Mouse (Mus musculus): ENCODE measurements around the gene Snrnp70.
"Not testable (repeated sequence)": the region's sequence is repeated elsewhere in the genome, so short reads cannot be mapped to it uniquely, and the experiment has no call there.

The Snrnp70 gene

DNA sequence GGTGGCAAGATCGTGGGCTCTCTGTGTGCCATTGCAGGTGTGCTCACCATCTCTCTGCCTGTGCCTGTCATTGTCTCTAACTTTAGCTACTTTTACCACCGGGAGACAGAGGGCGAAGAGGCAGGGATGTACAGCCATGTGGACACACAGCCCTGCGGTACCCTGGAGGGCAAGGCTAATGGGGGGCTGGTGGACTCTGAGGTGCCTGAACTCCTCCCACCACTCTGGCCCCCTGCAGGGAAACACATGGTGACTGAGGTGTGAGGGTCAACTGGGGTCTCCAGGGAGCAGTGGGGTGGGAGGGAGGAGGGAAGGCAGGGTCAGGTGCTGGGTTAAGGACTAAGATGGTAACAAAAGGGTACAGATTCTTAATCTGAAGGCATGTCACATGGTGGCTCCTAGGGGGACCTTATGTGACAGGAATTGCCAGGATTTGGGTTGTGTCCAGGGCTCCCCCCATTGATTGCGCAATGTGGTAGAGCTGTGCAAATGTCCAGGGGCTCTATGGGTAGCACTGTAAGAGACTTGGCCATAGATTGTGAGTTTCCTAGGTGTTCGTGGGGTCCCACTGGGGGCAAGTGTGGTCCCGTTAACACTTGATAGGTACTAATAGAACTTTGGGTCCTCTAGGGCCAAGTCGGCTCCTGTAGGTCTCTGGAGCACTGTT is 14.1 kb upstream of the Snrnp70 start:
- DNase-seq: no peak

DNA sequence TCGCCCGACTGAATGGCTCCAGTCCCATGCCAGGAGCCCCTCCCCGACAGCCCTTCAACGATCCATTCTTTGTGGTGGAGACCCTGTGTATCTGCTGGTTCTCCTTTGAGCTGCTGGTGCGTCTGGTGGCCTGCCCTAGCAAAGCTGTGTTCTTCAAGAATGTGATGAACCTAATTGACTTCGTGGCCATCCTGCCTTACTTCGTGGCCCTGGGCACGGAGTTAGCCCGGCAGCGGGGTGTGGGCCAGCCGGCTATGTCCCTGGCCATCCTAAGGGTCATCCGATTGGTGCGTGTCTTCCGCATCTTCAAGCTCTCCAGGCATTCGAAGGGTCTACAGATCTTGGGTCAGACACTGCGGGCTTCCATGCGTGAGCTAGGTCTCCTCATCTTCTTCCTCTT is 13.4 kb upstream of the Snrnp70 start:
- no peak for DNase-seq

DNA sequence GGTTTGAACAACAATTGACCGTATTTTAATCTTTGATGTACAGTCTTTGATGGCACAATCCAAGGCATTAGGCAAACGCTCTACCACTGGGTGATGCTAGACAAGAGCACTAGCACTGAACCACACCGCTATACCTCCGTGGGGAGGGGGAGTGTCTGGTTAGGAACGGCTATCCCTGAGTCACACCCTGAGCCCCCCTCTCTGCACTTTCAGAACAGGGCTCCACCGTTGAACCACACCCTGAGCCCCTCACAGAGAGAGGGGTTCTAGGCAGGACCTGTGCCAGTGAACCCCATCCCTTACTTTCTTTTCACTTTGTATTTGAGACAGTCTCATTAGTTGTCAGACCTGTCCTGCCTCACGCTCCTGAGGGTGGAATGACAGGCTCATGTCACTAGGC is 12.8 kb upstream of the Snrnp70 start:
- DNase-seq: no peak

DNA sequence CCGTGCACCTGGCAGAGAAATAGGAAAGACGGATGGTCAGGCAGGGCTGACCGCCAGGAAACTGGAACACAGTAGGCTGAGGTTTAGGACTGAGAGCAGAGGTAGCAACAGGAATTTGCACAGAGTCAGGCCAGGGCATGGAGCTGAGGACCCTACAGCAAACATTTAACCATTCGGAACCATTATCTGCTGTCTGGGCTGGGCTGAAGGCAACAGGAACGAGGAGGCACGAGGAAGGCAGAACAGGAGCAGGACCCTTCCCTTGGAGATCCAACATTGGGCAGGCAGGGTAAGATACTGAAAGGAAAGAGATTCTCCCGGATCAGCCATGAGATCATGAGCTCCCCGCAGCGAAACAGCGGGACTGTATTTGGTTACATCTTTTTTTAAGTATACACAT is 12.3 kb upstream of the Snrnp70 start:
- no peak for DNase-seq

DNA sequence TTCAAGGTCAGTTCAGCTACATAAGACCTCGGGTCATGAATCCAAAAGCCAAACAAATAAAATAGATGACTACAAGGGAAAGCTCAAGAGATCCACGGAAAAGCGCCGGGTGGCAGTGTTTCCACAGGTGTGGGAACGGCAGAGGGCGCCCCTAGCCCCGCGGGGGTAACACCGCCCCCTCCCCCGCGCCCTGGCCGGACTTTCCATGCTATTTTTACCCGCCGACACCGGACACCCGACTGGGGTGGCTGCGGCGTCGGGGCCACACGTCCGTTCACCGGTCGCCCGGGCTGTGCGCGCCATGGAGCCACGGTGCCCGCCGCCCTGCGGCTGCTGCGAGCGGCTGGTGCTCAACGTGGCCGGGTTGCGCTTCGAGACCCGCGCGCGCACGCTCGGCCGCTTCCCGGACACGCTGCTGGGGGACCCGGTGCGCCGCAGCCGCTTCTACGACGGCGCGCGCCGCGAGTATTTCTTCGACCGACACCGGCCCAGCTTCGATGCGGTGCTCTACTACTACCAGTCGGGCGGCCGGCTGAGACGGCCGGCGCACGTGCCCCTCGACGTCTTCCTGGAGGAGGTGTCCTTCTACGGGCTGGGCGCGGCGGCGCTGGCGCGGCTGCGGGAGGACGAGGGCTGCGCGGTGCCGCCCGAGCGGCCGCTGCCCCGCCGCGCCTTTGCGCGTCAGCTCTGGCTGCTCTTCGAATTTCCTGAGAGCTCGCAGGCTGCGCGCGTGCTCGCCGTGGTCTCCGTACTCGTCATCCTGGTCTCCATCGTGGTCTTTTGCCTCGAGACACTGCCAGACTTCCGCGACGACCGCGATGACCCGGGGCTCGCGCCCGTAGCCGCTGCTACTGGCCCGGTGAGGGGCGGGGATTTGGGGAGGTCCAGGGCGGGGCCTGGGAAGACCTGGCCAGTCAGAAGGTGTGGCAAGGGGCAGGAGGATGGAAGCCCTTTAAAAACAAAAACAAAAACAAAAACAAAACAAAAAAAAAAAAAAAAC is 10.9 kb upstream of the Snrnp70 start:
- no peak for DNase-seq

DNA sequence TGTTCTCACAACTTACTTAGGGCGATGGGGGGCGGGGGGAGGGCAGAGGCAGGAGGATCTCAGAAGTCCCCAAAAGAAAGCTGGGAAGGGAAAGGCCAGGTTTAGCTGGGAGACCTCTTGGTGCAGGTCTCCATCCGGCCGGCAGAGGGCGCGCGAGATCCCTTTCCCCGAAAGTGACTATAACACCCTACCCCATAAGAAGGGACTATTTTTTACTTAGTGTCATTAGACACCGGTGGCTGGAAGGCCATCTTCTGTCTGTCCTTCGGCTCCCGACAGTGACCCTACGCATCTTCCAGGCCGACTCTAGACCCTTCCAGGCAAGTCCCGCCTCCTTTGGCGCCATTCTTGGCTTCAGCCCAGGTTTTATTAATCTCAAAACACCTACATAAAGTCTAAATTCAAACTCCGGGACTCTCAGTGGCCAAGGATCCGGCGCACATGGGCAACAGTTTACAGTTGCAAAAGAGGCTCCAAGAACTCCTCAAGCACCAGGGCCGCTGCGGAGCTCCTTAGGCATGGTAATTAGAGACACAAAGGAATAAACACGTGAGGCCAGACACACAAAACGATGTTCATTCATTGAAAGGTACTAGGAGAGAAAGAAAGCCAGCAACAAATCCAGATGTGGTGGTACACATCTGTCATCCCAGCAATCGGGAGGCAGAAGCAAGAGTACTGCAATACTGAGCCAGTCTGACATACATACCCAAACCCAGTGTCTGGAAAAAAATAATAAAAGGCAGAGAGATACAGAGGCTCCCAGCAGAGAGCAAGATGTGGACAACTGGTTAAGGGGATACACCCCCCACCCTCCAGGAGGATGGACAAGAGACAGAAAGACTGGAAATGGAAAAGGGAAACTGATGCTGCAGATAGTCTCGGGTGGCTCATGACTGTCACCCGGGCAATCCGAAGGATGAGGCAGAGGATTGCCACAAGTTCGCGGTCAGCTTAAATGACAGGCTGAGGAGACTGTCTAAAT is 9.8 kb upstream of the Snrnp70 start, which contains the start of gene Kcna7:
Kcna7 (plus strand) TSS at position 563 of the 985 bp plus-strand sequence.
- DNase-seq: peak in 1 of 2 experiments; percentile 56

DNA sequence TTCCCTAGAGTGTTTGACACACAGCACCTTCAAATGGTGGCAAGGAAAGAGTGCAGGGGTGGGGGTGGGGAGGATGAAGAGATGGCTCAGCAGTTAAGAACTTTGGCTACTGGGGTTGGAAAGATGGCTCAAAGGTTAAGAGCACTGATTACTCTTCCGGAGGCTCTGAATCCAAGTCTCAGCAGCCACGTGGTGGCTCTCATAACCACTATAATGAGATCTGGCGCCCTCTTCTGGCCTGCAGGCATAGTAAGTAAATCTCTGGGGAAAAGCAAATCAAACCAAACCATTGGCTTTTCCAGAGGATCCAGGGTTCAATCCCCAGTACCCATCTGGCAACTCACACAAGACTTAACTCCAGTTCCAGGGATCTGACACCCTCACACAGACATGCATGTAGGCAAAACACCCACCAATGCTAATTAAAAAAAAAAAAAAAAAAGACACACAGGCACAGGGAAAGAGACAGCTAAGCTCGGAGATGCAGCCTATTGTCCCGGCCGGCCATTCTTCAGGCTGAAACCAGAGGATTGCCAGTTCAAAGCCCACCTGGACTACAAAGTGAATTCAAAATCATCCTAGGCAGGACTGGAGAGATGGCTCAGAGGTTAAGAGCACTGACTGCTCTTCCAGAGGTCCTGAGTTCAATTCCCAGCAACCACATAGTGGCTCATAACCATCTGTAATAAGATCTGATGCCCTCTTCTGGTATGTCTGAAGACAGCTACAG is 8.2 kb upstream of the Snrnp70 start:
- no peak for DNase-seq

DNA sequence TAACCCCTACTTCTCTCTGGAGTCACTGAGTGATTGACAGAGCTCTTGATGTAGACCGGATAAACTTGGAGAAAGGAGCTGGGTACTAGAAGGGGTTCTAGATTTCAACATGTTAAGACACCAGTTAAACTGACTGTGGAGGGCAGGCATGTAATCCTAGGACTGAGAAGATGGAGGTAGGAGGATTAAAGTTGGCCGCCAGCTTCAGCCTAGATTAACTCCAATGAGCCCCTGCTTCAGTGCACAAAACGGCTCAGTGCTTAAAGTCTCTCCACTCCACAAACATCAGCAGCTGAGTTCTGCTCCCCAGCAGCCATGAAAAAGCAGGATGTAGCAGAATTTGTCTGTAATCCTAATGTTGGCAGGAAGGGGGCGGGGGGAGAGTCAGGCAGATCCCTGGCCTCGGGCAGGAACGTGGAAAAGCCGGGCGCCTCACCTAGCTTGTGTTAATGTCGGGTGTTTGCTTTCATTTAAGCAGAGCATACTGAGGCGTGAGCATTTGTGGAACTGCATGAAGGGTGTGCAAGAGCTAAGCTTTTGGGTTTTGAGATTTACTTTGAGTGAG is 6.1 kb upstream of the Snrnp70 start:
- DNase-seq: no peak

DNA sequence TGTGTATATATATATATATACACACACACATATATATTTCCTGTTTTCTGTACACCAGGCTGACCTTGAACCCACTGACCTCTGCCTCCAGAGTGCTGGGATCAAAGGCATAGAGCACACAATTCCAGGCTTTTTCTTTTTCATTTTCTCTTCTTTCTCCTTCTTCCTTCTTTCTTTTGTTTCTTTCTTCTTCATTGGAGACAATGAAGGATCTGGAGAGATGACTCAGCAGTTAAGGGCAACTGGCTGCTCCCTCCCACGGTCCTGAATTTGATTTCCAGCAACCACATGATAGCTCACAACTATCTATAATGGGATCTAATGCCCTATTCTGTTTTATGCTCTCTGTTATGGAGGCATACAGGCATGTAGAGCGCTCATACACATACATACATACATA is 1.2 kb upstream of the Snrnp70 start:
- no peak for DNase-seq

DNA sequence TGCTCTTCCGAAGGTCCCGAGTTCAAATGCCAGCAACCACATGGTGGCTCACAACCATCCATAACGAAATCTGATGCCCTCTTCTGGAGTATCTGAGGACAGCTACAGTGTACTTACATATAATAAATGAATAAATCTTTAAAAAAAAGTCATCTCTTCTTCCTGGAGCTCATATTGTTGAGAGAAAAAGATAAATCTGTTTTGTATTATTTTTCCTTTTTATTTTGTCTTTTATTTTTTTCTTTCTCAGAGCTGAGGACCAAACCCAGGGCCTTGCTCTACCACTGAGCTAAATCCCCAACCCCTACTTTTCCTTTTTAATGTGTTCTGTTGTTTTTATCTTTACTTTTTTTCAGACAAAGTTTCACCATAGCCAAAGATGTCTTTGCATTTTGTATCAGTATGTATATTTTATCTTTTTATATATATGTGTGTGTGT is 814 bp upstream of the Snrnp70 start:
- DNase-seq: not testable (repeated sequence)

DNA sequence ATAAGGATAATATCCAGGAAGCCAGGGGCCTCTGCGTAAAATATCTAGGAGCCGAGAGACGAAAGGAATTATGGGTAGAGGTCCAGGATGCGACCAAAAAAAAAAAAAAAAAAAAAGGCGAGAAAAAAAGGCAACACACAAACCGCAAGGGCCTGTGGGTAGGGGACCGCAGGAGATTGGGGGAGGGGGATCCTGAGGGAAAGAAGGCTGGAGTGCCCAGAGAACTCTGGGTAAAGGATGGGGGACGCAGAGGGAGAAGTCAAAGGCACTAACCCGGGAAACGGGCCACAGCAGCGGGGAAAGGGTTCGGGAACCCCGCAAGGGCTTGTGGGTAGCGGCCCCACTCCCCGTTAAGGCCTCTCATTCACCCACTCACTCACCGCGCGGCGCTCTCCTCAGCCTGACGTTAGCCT is 407 bp downstream of the Snrnp70 start:
- DNase-seq: no peak

DNA sequence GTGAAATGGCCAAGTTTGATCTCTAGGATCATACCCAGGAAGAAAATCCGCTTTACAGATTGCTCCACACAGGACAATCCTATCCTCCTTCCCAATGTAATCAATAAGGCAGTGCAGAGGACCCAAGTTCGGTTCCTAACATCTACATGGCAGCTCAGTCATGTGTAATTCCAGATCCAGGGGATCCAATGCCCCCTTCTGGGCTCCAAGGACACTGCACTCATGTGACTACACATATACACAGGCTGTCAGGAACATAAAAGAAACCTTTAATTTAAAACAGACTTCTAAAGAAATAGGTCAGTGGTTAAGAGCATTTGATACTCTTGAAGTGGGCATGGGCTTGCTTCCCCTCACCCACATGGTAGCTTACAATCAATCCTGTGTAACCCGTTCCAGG is 9.5 kb downstream of the Snrnp70 start:
- DNase-seq: no peak

DNA sequence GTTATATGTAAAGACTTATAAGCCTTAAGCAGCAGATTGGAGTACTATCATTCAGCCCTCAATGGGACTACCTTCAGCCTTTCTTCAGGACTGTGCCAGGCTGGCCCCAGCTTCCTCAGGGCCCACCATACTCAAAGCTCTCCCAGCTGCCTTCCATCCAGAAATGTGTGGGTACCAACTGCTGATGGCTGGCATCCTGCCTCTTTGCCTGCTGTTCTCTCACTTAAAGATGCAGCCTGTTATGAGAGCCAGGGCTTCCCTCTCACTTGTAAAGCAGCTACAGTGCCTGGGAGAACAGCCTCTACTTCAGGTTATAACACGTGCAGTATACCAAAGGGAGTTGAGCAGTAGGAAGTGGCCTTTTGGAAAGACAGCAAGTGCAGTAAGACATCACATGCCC is 19.5 kb downstream of the Snrnp70 start:
- no peak for DNase-seq

DNA sequence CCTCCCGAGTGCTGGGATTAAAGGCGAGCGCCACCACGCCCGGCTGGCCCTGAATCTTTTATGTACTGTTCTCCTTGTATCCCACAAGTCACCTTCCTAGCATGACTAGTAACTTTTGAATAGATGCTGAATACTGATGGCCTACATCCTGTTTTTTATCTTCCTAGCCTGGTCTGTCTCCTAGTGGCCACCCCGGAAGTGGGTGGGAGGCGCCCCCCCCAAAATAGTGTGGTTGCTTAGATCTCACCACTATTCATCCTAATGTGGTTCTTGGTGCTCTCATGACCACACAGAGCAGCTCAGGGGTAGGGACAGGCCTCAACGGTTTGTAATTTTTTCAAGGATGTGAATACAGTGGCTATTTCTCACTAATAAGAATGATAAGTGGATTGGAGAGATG is 20.9 kb downstream of the Snrnp70 start:
- DNase-seq: no peak

DNA sequence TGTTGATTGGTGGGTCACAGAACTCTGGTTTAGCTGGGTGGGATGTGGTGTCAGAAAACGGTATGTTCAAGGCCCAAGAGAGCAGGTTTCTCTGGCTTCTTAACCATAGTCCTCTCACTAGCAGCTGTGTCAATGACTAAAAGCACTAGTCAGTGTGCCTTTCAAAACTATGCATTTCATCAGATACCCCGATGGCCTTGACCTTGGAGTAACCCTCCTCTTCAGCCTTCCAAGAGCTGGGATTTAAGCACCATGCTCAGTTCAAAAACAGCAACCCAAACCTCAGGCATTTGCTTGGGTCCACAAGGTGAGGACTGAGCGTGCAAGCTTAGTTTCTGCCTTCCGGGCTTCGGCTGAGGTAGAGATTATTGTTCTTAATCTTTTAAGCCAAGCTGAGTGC is 23.2 kb downstream of the Snrnp70 start:
- no peak for DNase-seq

DNA sequence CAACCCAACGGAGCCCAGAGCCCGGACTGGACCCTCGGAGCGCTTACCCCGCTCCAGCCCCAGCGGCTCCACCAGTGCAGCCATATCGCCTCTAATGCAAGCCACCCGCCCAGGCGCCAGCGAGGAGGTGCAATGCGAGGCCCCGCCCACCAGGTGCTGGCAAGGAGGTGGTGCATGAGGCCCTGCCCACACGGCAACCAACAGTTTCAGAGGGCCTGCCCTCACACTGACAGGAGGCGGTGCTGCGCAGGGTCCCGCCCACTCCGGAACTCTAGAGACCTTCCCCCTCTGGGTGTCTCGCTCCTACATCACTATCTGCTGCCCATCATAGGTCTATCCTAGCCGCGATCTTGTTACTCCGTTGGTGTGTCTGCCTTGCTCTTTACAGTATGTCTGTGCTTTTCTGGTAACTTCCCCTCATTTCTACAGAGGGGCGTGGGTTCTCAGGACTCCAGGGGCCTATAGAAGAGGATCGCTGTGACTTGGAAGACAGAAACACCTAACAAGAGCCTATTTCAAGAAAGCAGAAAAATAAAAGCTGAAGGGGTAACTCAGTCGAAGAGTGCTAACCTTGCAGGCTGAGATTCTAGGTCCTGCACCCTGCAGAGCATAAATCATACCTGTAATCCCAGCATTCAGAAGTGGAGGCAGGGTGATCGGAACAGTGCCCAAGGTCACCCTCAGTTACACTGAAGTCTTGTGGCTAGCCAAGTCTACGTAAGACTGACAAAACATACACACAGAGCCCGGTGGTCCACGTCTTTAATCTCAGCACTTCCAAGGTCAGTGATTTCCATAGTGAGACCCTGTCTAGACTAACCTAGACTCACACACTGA is 24.8 kb downstream of the Snrnp70 start, which contains the start of gene Lin7b:
Lin7b (minus strand) TSS at position 109 of the 837 bp plus-strand sequence.
- peak; percentile 81 to 85 for DNase-seq

DNA sequence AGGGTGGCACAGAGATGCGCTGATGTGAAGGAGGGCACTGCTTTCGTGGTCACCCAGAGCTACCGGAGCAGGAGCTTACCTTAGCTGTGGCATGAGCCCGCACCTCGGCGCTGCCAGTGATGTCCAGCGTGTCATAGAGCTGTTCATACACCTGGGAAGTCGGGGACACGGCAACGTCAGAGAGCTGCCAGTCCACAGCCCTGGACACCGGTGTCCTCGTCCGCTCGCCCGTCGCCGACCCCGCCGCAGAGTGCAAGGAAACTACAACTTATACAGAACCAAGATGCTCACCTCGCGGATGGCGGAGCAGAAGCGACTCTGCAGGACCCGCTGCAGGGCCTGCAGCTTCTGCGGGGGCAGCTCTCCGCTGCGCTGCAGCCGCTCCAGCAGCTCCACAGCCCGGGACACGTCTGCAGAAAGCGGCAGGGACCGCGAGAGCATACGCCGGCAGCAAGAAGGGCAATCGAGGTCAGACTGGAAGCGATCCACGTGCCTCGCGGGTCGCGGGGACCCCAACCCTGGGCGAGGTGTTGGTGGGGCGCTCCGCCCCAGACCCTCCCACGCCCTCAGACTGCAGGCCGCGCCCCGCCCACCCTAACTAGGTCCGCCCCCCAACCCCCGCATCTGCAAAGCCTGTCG is 25.6 kb downstream of the Snrnp70 start:
- no peak for DNase-seq

DNA sequence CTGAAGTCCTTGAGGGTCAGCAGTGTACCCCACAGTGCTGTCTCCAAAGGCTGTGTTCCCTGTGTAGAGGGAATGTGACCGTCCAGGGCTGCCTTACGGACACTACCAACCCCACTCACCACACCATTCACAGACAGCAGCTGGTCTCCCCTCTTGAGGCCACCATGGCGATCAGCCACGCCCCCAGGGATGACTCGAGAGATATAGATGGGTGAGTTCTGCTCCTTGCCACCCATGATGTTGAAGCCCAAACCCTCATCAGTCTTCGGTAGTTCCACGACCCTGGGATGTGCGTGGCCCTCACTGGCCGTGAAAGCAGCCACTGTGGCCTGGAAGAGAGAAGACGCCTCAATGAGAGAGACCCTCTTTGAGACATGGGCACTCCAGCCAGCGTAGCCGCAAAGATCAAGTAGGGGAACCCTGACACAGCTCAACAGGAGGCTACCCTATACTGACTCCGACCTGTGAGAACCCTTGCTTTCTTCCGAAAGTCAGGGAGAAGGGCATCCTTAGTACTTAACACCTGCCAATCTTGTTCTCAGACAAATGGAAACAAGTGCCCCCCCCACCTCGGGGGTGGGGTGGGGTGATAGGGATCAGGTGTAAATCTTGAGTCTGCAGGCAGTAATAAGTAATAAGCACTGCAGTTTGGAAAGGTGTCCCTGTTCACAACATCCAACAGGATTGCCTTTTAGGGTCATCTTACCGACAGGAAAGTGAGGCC is 26.4 kb downstream of the Snrnp70 start:
- no peak for DNase-seq

DNA sequence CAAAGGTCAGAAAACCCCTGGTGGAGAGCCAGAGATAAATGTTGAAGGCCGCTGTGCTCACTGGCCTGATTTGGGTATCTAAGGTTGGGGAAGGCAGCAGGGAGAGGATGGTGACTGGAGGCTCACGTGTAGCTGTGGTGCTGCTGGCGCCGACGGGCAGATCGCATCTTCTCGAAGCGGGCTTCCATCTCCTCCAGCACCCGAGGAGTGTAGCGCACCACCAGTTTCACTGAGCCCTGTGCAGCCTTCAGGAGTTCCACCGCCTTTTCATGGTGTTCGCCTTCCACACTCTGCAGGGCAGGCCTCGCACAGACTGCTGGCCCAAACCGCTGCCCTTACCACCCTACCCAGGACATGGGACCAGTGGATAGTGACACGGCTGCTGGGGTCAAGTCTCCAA is 27.4 kb downstream of the Snrnp70 start:
- DNase-seq: no peak
